Mouse (Mus musculus): ENCODE data around the gene Hnmt. TPM values are rescaled to one million over a fixed set of nuclear protein-coding genes. Genes with fewer than 3 reads are reported as not detected.

Hnmt gene
- total and polyA plus RNA-seq, 3 experiments = 0.13 to 0.64 TPM; not detected in 1

GRCm38 (mm10) chr2:23998836-23999235 is 50.4 kb downstream of the Hnmt start:
- H3K4me3 ChIP-seq (replicated peaks in 1 of 3; ENCODE audit: low read depth in 2 of 3, low read length in 2 of 3, poor library complexity in 1 of 3) = no peak overlapping the region
- H3K27me3 ChIP-seq (replicated peaks) = no peaks in the 10 kb centered on the region
- H3K36me3 ChIP-seq (replicated peaks in 1 of 2; ENCODE audit: control insufficient read depth in 1 of 2, insufficient read depth in 1 of 2, low read length in 1 of 2) = peaks cover 0 to 4% of the 10 kb centered on the region in 2 experiments
- no peaks in the 10 kb centered on the region for H3K79me2 ChIP-seq (replicated peaks; ENCODE audit: control insufficient read depth, extremely low read depth, insufficient read depth, poor library complexity, severe bottlenecking)
- no peak for TF ChIP-seq NELFE (IDR thresholded peaks at IDR 0.05; ENCODE audit: low read depth, low read length)
- TF ChIP-seq CHD1 (IDR thresholded peaks at IDR 0.05; ENCODE audit: low read depth, low read length) = no peak
- no peak for TF ChIP-seq TCF12 (IDR thresholded peaks at IDR 0.05; ENCODE audit: low read depth, low read length)
- no peak for TF ChIP-seq MAX (IDR thresholded peaks at IDR 0.05; ENCODE audit: low read length)
- no peak for TF ChIP-seq MEF2A (IDR thresholded peaks at IDR 0.05; ENCODE audit: borderline replicate concordance, low read depth, low read length)
- TF ChIP-seq EP300 (IDR thresholded peaks at IDR 0.05; ENCODE audit: low read length) = no peak
- no peak for TF ChIP-seq RCOR1 (conservative IDR thresholded peaks at IDR 0.05; ENCODE audit: low read depth, low read length)
- TF ChIP-seq JUND (conservative IDR thresholded peaks at IDR 0.05; ENCODE audit: low read depth, low read length) = no peak
- TF ChIP-seq UBTF (IDR thresholded peaks at IDR 0.05; ENCODE audit: low read depth, low read length) = no peak
- TF ChIP-seq MXI1 (IDR thresholded peaks at IDR 0.05; ENCODE audit: low read depth, low read length) = no peak
- no peak for TF ChIP-seq SMC3 (IDR thresholded peaks at IDR 0.05; ENCODE audit: low read depth, low read length)
- no peak for TF ChIP-seq ZKSCAN1 (IDR thresholded peaks at IDR 0.05; ENCODE audit: borderline replicate concordance, low read depth, low read length)
- no peak for TF ChIP-seq SIN3A (IDR thresholded peaks at IDR 0.05; ENCODE audit: low read length)
- no peak for TF ChIP-seq POLR2A (IDR thresholded peaks at IDR 0.05; ENCODE audit: low read depth, low read length)
- no peak for TF ChIP-seq IRF4 (IDR thresholded peaks at IDR 0.05; ENCODE audit: low read depth, low read length)
- no peak for TF ChIP-seq KAT2A (IDR thresholded peaks at IDR 0.05; ENCODE audit: insufficient replicate concordance, low read length)
- H3K4me1 ChIP-seq (ENCODE audit: control insufficient read depth in 1 of 2, insufficient read depth in 2 of 2) = peaks cover 5 to 57% of the 10 kb centered on the region in 2 experiments; a peak in 3 of 4 replicates
- no peak overlapping the region for H3K9ac ChIP-seq (ENCODE audit: insufficient read depth, low read depth)
- dilution Hi-C loops (cut with MboI; ENCODE audit: extremely low pct_ligation_motif_present, extremely low pct_unique_long_range_greater_than_20kb, low sequenced_read_pairs) (no loop called here), in situ Hi-C loops (cut with MboI; ENCODE audit: low pct_ligation_motif_present, low pct_unique_long_range_greater_than_20kb, low sequenced_read_pairs) (no loop called here)
- peak overlapping the region; percentile 57 for H3K4me2 ChIP-seq (ENCODE audit: insufficient read depth, low read depth, poor library complexity, severe bottlenecking)
- H3K27ac ChIP-seq (ENCODE audit: insufficient read depth, low read depth) = peak overlapping the region; percentile 38; the same call in 1 of the 2 replicates
- no peak for DNase-seq (ENCODE audit: extremely low read depth)
- no peaks in the 10 kb centered on the region for H3K9me3 ChIP-seq (replicated peaks; ENCODE audit: low read length)

- no peaks in the 10 kb centered on the region for H3K27me3 ChIP-seq (replicated peaks)
- peaks cover 0 to 4% of the 10 kb centered on the region in 2 experiments for H3K36me3 ChIP-seq (replicated peaks in 1 of 2; ENCODE audit: control insufficient read depth in 1 of 2, insufficient read depth in 1 of 2, low read length in 1 of 2)
- H3K4me1 ChIP-seq (ENCODE audit: control insufficient read depth in 1 of 2, insufficient read depth in 2 of 2) = peaks cover 8 to 65% of the 10 kb centered on the region in 2 experiments; a peak in 3 of 4 replicates
- DNase-seq (ENCODE audit: extremely low read depth) = no peak
- TF ChIP-seq SMC3 (IDR thresholded peaks at IDR 0.05; ENCODE audit: low read depth, low read length) (no peak), CHD2 (IDR thresholded peaks at IDR 0.05; ENCODE audit: low read length) (no peak), ETS1 (conservative IDR thresholded peaks at IDR 0.05; ENCODE audit: low read depth, low read length) (peak; percentile 19; the same call in 1 of the 2 replicates), SIN3A (IDR thresholded peaks at IDR 0.05; ENCODE audit: low read length) (no peak), NELFE (IDR thresholded peaks at IDR 0.05; ENCODE audit: low read depth, low read length) (no peak), ZNF384 (IDR thresholded peaks at IDR 0.05; ENCODE audit: low read depth, low read length) (no peak), UBTF (IDR thresholded peaks at IDR 0.05; ENCODE audit: low read depth, low read length) (no peak), TBP (conservative IDR thresholded peaks at IDR 0.05; ENCODE audit: low read depth, low read length) (no peak), MXI1 (IDR thresholded peaks at IDR 0.05; ENCODE audit: low read depth, low read length) (no peak), MYC (IDR thresholded peaks at IDR 0.05; ENCODE audit: low read depth, low read length) (no peak), MAFK (IDR thresholded peaks at IDR 0.05; ENCODE audit: insufficient replicate concordance, low read length) (peak; percentile 84), HCFC1 (IDR thresholded peaks at IDR 0.05; ENCODE audit: low read depth, low read length) (no peak), USF2 (conservative IDR thresholded peaks at IDR 0.05; ENCODE audit: low read depth, low read length) (no peak), GABPA (IDR thresholded peaks at IDR 0.05; ENCODE audit: insufficient replicate concordance, low read depth, low read length) (no peak), MAZ (IDR thresholded peaks at IDR 0.05; ENCODE audit: low read depth, low read length) (no peak), EP300 (IDR thresholded peaks at IDR 0.05; ENCODE audit: low read length) (peak; percentile 58), IRF4 (IDR thresholded peaks at IDR 0.05; ENCODE audit: low read depth, low read length) (peak; percentile 83), JUND (conservative IDR thresholded peaks at IDR 0.05; ENCODE audit: low read depth, low read length) (peak; percentile 59), ZKSCAN1 (IDR thresholded peaks at IDR 0.05; ENCODE audit: borderline replicate concordance, low read depth, low read length) (no peak), POLR2AphosphoS2 (IDR thresholded peaks at IDR 0.05; ENCODE audit: low read depth, low read length) (no peak), RCOR1 (conservative IDR thresholded peaks at IDR 0.05; ENCODE audit: low read depth, low read length) (no peak), MEF2A (IDR thresholded peaks at IDR 0.05; ENCODE audit: borderline replicate concordance, low read depth, low read length) (peak; percentile 61; the same call in 1 of the 2 replicates)
- H3K4me2 ChIP-seq (ENCODE audit: insufficient read depth, low read depth, poor library complexity, severe bottlenecking) = no peak overlapping the region
- no peak overlapping the region for H3K27ac ChIP-seq (ENCODE audit: insufficient read depth, low read depth)
- H3K9ac ChIP-seq (ENCODE audit: insufficient read depth, low read depth) = no peak overlapping the region
- H3K79me2 ChIP-seq (replicated peaks; ENCODE audit: control insufficient read depth, extremely low read depth, insufficient read depth, poor library complexity, severe bottlenecking) = no peaks in the 10 kb centered on the region
- dilution Hi-C loops (cut with MboI; ENCODE audit: extremely low pct_ligation_motif_present, extremely low pct_unique_long_range_greater_than_20kb, low sequenced_read_pairs) = no loop called here
- in situ Hi-C loops (cut with MboI; ENCODE audit: low pct_ligation_motif_present, low pct_unique_long_range_greater_than_20kb, low sequenced_read_pairs) = no loop called here
- H3K9me3 ChIP-seq (replicated peaks; ENCODE audit: low read length) = no peaks in the 10 kb centered on the region
- H3K4me3 ChIP-seq (replicated peaks in 1 of 3; ENCODE audit: low read depth in 2 of 3, low read length in 2 of 3, poor library complexity in 1 of 3) = no peak overlapping the region
Observed at GRCm38 (mm10) chr2:23996830-23997229, 52.4 kb downstream of the Hnmt start.

All from CH12.LX (cell line).